Mouse (Mus musculus): ENCODE results near the gene Dop1b.

Dop1b gene

DNA sequence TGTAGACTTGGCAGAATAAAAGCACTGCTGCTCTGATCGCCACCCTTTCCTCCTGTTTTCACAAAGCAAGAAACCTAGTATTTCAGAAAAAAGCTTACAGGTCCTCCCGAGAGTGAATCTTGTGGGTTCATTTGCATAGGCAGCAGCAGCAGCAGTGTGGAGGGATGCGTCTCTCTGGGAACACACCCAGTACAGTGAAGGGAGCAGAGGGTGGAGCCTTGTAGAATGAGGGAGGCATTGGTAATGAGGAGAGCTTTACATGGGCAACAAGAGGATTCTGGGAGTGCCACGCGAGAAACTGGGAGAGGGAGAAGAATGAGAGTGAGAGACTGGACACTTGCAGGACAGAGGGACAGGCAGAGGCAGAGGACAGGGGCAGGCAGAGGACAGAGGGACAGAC, 2.7 kb downstream of the Dop1b start:
- DNase-seq = peak; percentile 9

DNA sequence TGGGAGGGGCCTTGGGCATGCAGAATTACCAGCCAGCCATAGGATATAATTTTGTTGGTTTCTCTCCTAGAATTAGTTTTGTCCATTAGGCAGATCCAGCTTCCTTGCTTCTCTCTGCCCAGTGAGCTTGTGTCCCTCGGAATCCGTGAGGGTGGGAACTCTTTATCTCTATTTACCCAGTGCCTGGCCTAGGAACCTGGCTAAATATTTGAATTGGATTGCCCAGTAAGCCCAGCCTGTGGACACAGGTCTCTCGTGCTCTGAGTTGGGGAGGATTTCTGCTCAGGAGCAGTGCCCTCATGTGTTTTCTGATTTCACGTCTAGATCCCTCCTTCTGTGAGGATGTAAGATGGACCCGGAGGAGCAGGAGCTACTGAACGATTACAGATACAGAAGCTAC, 4.1 kb downstream of the Dop1b start:
- DNase-seq = peak; percentile 8

GRCm38 (mm10) chr16:93717299-93717703, 5.6 kb downstream of the Dop1b start:
- peak; percentile 96 for DNase-seq

DNA sequence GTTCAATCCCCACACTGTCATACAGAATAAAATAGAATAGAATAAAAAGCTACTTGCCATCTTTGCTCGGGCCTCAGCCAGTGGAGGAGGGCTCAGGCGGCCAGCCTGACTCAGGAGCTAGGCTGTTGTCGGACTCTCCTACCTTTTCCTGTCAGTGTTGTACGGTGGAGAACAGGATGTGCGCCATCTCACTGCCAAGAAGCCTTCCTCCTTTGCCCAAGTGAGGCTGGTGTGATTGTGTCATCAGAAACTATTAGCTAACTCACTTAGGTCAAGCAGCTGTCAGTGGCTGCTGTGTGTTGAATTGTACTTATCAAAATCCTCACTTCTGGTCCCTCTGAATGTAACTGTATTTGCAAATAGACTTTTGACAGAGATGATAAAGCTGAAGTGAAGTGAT, 10.1 kb downstream of the Dop1b start:
- no peak for DNase-seq

- no peak for DNase-seq
Measured at GRCm38 (mm10) chr16:93722476-93722875, 10.8 kb downstream of the Dop1b start.

GRCm38 (mm10) chr16:93725417-93726144, 13.9 kb downstream of the Dop1b start:
- no peak for DNase-seq

- no peak for DNase-seq
Measured at GRCm38 (mm10) chr16:93726186-93726585, 14.5 kb downstream of the Dop1b start.

DNA sequence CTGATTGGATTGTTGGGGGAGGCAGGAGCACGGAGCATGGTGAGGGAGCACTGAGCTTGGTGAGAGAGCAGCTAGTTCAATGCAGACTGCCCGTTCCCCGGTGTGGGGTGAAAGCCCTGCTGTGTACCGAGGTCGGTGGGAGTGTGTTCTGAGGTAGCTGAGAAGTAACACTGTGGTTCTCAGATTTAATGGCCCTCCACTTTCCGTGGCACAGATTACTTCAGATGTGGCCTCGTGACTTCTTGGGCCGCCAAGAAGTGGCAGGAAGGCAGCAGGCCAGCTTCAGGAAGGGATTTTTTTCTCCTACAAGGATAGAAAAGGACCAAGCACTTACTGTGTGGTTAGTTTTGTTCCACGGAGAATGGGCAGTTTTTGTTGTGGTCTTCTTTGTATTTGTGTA, 17.0 kb downstream of the Dop1b start:
- no peak for DNase-seq

- DNase-seq = peak; percentile 50
Measured at GRCm38 (mm10) chr16:93729801-93730721, 18.4 kb downstream of the Dop1b start.

DNA sequence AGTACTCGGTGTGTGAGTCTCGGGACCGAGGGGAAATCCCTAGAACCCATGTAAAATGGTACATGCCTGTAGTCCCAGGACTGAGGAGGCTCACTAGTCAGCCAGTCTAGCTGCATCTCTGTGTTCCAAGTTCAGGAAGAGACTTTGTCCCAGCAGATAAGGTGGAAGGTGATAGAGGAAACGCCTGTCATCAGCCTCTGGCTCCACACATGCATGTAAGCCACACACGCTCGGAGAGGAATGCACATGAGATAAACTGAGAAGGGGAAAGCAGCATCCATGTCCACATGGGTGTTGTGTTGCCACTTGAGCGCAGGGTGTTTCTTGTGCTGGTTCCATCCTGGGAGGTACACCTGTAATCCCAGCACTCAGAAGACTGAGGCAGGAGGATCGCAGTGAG, 19.6 kb downstream of the Dop1b start:
- DNase-seq = no peak

- no peak for DNase-seq
Measured at GRCm38 (mm10) chr16:93732875-93733569, 21.3 kb downstream of the Dop1b start.

GRCm38 (mm10) chr16:93739251-93739650, 27.5 kb downstream of the Dop1b start:
- no peak for DNase-seq

GRCm38 (mm10) chr16:93742903-93743302, 31.2 kb downstream of the Dop1b start:
- DNase-seq = no peak

DNA sequence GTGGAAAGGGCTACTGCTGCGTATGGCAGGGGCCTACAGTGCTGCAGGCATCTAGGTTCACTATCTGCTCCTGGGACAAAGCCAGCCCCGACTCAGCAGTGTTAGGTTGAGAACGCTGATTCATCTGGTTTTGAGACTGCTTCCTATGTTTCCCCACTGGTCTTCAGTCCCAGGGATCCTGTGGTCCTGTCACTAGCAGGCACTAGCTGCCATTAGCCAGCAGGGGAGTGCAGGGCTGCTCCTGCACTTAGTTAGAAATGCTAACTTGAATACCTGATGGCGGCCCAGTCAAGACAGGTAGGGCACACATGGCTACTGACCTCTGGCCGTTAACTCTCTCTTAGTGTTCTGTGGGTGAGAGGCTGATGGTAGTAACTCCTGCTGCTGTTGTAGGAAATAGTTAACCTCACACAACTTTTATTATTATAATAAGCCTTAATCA, 32.4 kb downstream of the Dop1b start:
- no peak for DNase-seq

DNA sequence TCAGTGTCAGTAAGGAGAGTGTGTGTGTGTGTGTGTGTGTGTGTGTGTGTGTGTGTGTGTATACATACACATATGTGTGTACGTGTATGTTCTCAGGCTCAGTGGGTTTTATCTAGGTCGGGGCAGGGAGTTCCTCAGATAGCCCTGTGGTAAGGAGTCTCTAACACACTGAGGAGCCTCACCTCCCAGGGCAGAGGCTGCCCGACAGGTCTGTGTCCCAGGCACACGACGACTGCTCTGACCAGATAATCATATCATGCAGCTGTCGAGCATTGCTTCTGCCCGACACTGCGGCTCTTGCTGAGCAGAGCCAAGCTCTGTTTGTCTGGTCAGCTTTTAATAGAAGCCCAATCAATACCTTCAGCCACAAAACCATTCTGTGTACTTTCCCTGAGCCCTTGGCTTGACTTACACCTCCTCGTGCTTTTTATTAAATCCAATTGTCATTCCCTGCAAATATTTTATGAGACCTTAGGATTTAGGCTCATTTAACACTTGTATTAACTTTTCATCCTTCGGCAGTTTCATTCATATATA, 33.2 kb downstream of the Dop1b start:
- DNase-seq = no peak

GRCm38 (mm10) chr16:93746397-93746796, 34.7 kb downstream of the Dop1b start:
- no peak for DNase-seq

DNA sequence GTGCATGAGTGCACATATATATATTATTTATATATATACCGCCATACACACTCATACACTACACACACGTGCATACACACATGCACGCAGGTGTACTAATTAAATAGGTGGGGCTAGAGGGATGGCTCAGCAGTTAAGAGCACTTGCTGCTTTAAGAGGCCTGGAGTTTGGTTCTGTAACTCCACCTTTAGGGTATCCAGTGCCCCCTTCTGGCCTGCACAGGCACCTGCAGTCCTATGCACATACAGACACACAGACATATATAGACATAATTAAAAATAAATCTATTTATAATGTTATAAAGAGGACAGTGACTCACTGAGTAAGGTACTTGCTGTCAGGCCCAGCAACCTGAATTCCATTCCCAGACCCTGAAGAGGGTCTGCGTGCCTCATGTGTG, 35.3 kb downstream of the Dop1b start:
- no peak for DNase-seq

DNA sequence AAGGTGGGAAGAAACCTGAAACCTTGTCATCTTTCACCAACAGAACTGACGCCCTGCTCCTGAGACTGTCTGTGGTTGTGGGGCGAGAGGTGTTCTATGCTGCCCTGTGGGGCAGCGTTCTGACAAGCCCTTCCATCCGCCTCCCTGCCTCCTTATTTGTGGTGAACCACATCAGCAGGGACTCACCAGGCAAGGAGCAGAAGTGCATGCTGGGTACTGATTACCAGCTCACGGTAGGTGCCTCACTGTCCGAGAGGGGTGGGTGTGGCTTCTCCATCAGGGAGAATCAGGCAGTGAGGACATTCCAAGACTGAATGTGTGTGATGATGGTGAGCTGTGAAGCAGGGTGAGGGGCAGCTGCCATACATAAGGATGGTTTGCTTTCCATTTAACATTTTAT, 35.7 kb downstream of the Dop1b start:
- no peak for DNase-seq

DNA sequence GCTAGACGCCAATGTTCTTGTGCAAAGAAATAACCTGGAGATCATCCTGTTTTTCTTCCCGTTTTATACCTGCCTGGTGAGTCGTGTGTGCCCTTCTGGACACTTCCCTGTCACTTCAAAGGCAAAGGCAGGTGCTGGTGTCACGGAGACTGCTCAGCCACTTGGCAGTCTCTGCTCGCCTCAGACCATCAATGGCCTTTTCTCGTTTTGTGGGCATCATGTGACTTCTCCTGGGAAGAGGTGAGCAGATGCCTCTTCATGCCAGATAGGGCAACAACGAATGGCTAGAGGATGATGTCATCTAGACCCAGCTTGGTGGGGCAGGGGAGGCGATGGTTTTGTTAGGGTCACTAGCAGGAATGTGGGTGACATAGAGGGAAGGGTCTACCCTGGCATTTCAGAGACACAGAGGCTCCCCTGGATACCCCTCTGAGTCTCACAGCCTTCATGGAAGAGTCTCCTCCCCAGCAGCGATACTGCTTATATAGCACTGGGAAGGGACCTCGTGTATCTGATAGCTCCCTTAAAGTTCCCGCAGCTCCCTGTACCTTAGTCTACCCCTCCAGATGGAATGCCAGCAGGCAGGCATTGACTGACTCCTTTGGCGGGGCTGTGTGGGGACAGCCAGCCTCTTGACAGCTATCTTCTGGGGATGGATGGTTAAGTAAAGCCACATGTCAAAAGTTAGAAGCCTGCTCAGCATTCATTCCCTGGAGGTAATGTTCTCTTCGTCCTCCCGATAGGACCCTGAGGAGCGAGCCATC, 37.6 kb downstream of the Dop1b start:
- no peak for DNase-seq

- DNase-seq = no peak
Measured at GRCm38 (mm10) chr16:93750464-93750863, 38.8 kb downstream of the Dop1b start.

- no peak for DNase-seq
Measured at GRCm38 (mm10) chr16:93751816-93752215, 40.1 kb downstream of the Dop1b start.

- DNase-seq = no peak
Measured at GRCm38 (mm10) chr16:93756622-93757021, 44.9 kb downstream of the Dop1b start.

Measured in cerebellum, adult 11 months (tissue).